ENCODE assay signal across 27 mouse cellular contexts in the genomic region with DNA sequence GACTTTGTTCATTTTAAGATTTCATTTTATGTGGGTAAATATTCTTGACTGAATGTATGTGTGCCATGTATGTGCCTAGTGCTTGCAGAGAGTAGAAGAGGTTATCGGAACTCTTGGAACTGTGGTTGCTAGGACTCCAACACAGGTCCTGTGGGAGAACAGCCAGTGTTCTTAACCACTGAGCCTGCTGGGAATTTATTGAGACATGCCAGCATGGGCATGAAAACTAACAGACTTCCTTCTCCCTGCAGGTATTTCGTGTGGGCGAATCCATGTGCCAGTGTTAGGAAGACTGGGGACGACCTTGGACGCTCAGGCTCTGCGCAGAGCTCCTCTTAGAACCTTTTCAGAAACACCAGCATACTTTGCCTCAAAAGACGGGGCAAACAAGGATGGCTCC. TPM values are rescaled to one million over a fixed set of nuclear protein-coding genes. Genes with fewer than 3 reads are reported as not detected.
DNase-seq lines count a peak whose midpoint lies in the region; TF ChIP-seq lines count a peak whose summit lies in the region.
"Had no signal": no experiment of that assay in that cellular context is flagged by ENCODE, and none has a peak within 500 bp of the region (broad histone marks: within the 10 kb centered on the region; RNA-seq: fewer than 3 reads in every experiment).

No protein-coding gene starts in this region.

- no peak for TF ChIP-seq EP300 in heart, adult 2 months (IDR thresholded peaks at IDR 0.05; ENCODE audit: insufficient read depth, low read depth, low read length)

- DNase-seq in adrenal gland, postnatal 14 days: peak; percentile 33
- DNase-seq in adrenal gland, postnatal 4 days (ENCODE audit: low spot score in 2 of 2): no peak
- DNase-seq in heart, adult 2 months: peak in 1 of 2 experiments; percentile 29
- DNase-seq in heart, postnatal 10 days: no peak
- DNase-seq in testis, postnatal 14 days (ENCODE audit: low spot score): no peak
- DNase-seq: adrenal gland, postnatal 25 days; B cell, adult 2 months; cerebellum, adult 11 months; cerebellum, adult 2 months; cerebellum, adult 9-11 months; cerebellum, postnatal 25 days; gastrocnemius, postnatal 14 days; heart, postnatal 36 days; kidney, adult 11 months had no signal

- H3K27me3 ChIP-seq in heart, adult 2 months (ENCODE audit: control insufficient read depth, insufficient read depth, low read length): no peaks in the 10 kb centered on the region
- H3K27me3 ChIP-seq in testis, adult 2 months (ENCODE audit: control insufficient read depth, insufficient read depth, low read length): no peaks in the 10 kb centered on the region
- H3K27me3 ChIP-seq: CH12.LX; embryonic facial prominence, embryonic 12.5 days; embryonic facial prominence, embryonic 15.5 days; forebrain, embryonic 12.5 days; forebrain, embryonic 15.5 days; hindbrain, embryonic 13.5 days; intestine, embryonic 15.5 days; Patski had no signal

- WGBS in heart, adult 2 months: 67% methylated on average over 7 of the region's 7 CpGs

- peaks cover 4% of the 10 kb centered on the region for H3K4me1 ChIP-seq in heart, adult 2 months (ENCODE audit: control insufficient read depth, insufficient read depth, low read length)
- no peaks in the 10 kb centered on the region for H3K4me1 ChIP-seq in testis, adult 2 months (ENCODE audit: control insufficient read depth, insufficient read depth, low read length)

- H3K4me3 ChIP-seq in heart, adult 2 months: no peak overlapping the region
- peak overlapping the region; percentile 70 for H3K4me3 ChIP-seq in testis, adult 2 months (ENCODE audit: control insufficient read depth, low read depth, low read length)
- H3K4me3 ChIP-seq: embryonic facial prominence, embryonic 12.5 days; embryonic facial prominence, embryonic 15.5 days; forebrain, embryonic 12.5 days; forebrain, embryonic 15.5 days; heart, embryonic 10.5 days; hindbrain, embryonic 10.5 days; hindbrain, embryonic 13.5 days; intestine, embryonic 15.5 days had no signal

- intact Hi-C loops in heart, adult 2 months (cut with DNase I): no loop called here
- intact Hi-C loops in heart, postnatal 10 days (cut with DNase I): no loop called here

- peaks cover 39% of the 10 kb centered on the region for H3K36me3 ChIP-seq in heart, adult 2 months (ENCODE audit: control insufficient read depth, insufficient read depth, low read length)
- no peaks in the 10 kb centered on the region for H3K36me3 ChIP-seq in testis, adult 2 months (ENCODE audit: control insufficient read depth, insufficient read depth, low read length)

- H3K79me2 ChIP-seq in heart, adult 2 months (replicated peaks; ENCODE audit: control insufficient read depth, insufficient read depth, low read length): peaks cover 2% of the 10 kb centered on the region; the same call in 1 of the 2 replicates

- no peak for TF ChIP-seq POLR2A in heart, adult 2 months (IDR thresholded peaks at IDR 0.05; ENCODE audit: insufficient read depth, low read depth, low read length)
- TF ChIP-seq POLR2A in testis, adult 2 months (IDR thresholded peaks at IDR 0.05; ENCODE audit: control insufficient read depth, low read depth, low read length): no peak

- peak overlapping the region; percentile 42 for H3K27ac ChIP-seq in heart, adult 2 months
- no peak overlapping the region for H3K27ac ChIP-seq in testis, adult 2 months (ENCODE audit: control insufficient read depth, insufficient read depth, low read depth, low read length)
- H3K27ac ChIP-seq: embryonic facial prominence, embryonic 12.5 days; embryonic facial prominence, embryonic 15.5 days; forebrain, embryonic 12.5 days; forebrain, embryonic 15.5 days; heart, embryonic 10.5 days; hindbrain, embryonic 10.5 days; hindbrain, embryonic 13.5 days; intestine, embryonic 15.5 days had no signal

- H3K9ac ChIP-seq in heart, adult 2 months (ENCODE audit: low read depth, low read length): no peak overlapping the region
- H3K9ac ChIP-seq: embryonic facial prominence, embryonic 12.5 days; embryonic facial prominence, embryonic 15.5 days; forebrain, embryonic 12.5 days; forebrain, embryonic 15.5 days; hindbrain, embryonic 13.5 days; intestine, embryonic 15.5 days had no signal

- TF ChIP-seq CTCF in heart, adult 2 months (IDR thresholded peaks at IDR 0.05): no peak
- TF ChIP-seq CTCF in testis, adult 2 months (IDR thresholded peaks at IDR 0.05; ENCODE audit: control insufficient read depth, insufficient read depth, insufficient replicate concordance, low read depth, low read length): no peak

RNA-seq across cellular contexts. Expression of gene Clpx, which starts 5.6 kb away (rescaled TPM):
- total RNA-seq in adrenal gland, postnatal 14 days (2021): 132 and 152 TPM in 2 replicates
- 10 to 100 TPM; 72.0 to 81.7 TPM for total RNA-seq in adrenal gland, postnatal 4 days (2021)
- total RNA-seq in heart, adult 2 months (2021): 100 to 1,000 TPM in 1 of 2 experiments, 10 to 100 TPM in 1; 98.8 to 114 TPM
- 18.0 and 32.2 TPM in 2 replicates for polyA plus RNA-seq in heart, adult 2 months (2012; rRNA removed)
- total RNA-seq in heart, postnatal 10 days (2021): 10 to 100 TPM; 76.3 to 83.4 TPM
- polyA plus RNA-seq in testis, adult 2 months (2012; rRNA removed): 45.4 and 50.4 TPM in 2 replicates

RNA-seq across cellular contexts. Expression of gene Cilp, which starts 34.7 kb away (rescaled TPM):
- 5.1 and 5.6 TPM in 2 replicates for total RNA-seq in adrenal gland, postnatal 14 days (2021)
- total RNA-seq in adrenal gland, postnatal 4 days (2021): 1 to 10 TPM; 4.8 to 7.6 TPM
- 1 to 10 TPM; 3.0 to 4.8 TPM for total RNA-seq in heart, adult 2 months (2021)
- polyA plus RNA-seq in heart, adult 2 months (2012; rRNA removed): 4.8 and 10.1 TPM in 2 replicates
- total RNA-seq in heart, postnatal 10 days (2021): 1 to 10 TPM; 5.4 to 6.6 TPM
- 0.26 and 0.33 TPM in 2 replicates for polyA plus RNA-seq in testis, adult 2 months (2012; rRNA removed)
- total RNA-seq: CH12.LX had no signal
- polyA plus RNA-seq: G1E; heart, embryonic 10.5 days; heart, embryonic 14.5 days; Patski had no signal

RNA-seq across cellular contexts. Expression of gene Pdcd7, which starts 46.3 kb away (rescaled TPM):
- 15.0 and 18.8 TPM in 2 replicates for total RNA-seq in adrenal gland, postnatal 14 days (2021)
- total RNA-seq in adrenal gland, postnatal 4 days (2021): 10 to 100 TPM; 22.2 to 23.8 TPM
- 10 to 100 TPM; 13.6 to 13.9 TPM for total RNA-seq in heart, adult 2 months (2021)
- 6.6 and 9.7 TPM in 2 replicates for polyA plus RNA-seq in heart, adult 2 months (2012; rRNA removed)
- total RNA-seq in heart, postnatal 10 days (2021): 10 to 100 TPM; 11.1 to 14.7 TPM
- polyA plus RNA-seq in testis, adult 2 months (2012; rRNA removed): 10.4 and 10.9 TPM in 2 replicates
